Mouse (Mus musculus) heart, embryonic 16.5 days (tissue): ENCODE data around the gene Snrnp35. TPM values are rescaled to one million over a fixed set of nuclear protein-coding genes. Genes with fewer than 3 reads are reported as not detected.

Source experiments
- ATAC-seq: fragments of 200-750 bp; cut with Nextera tagmentation; replicated peaks from 2 replicates; pipeline ENCODE4 v1.8.0; 2017; ENCODE audit warnings: moderate number of reproducible peaks; ENCODE audit not compliant: insufficient read depth, low FRiP score; ENCODE audit errors: extremely low read depth
- H3K27ac ChIP-seq: fragments of 300-500 bp; sonication (generic); 2 replicates; pipeline ENCODE4 v1.5.1; 2014; ENCODE audit warnings: mild to moderate bottlenecking, low read length, control low read depth, moderate library complexity
- H3K27me3 ChIP-seq: fragments of 300-500 bp; sonication (generic); 2 replicates; pipeline ENCODE4 v1.6.1; 2014; ENCODE audit warnings: low read length, mixed read lengths; ENCODE audit not compliant: control insufficient read depth, insufficient read depth
- H3K36me3 ChIP-seq: fragments of 300-500 bp; sonication (generic); 2 replicates; pipeline ENCODE4 v1.6.1; 2014; ENCODE audit not compliant: control insufficient read depth, insufficient read depth
- H3K4me1 ChIP-seq: fragments of 300-500 bp; sonication (generic); 2 replicates; pipeline ENCODE4 v1.6.1; 2014; ENCODE audit warnings: low read length, mixed read lengths; ENCODE audit not compliant: control insufficient read depth, insufficient read depth
- H3K4me2 ChIP-seq: fragments of 300-500 bp; sonication (generic); 2 replicates; pipeline ENCODE4 v1.6.1; 2014; ENCODE audit warnings: low read depth, mild to moderate bottlenecking, control low read depth, low read length
- H3K4me3 ChIP-seq: fragments of 300-500 bp; sonication (generic); 2 replicates; pipeline ENCODE4 v1.5.1; 2014; ENCODE audit warnings: mild to moderate bottlenecking, control low read depth, low read length
- H3K9ac ChIP-seq: fragments of 300-500 bp; sonication (generic); 2 replicates; pipeline ENCODE4 v1.6.1; 2014; ENCODE audit warnings: low read length, control low read depth
- H3K9me3 ChIP-seq: fragments of 300-500 bp; sonication (generic); replicated peaks from 2 replicates; pipeline ENCODE4 v1.6.1; 2016; ENCODE audit warnings: low read length; ENCODE audit not compliant: control insufficient read depth
- WGBS: fragments of 180-500 bp; shearing (Covaris S2); extraction: QIAGEN DNeasy Blood & Tissue Kit; methylation state at CpG from one replicate; pipeline ENCODE4 v1.1.7; 2014; 5-methylcytosine and 5-hydroxymethylcytosine counted together
- polyA plus RNA-seq: library from polyadenylated mRNA; unstranded; fragments of >200 nt; fragmentation: Nextera tagmentation; extraction: Ambion mirVana; gene quantifications from 2 replicates; pipeline ENCODE4 v1.2.1, GENCODE M21; 2015

Snrnp35 gene
- polyA plus RNA-seq, 1 experiment from 2014 or later, result 24.1 TPM

- peak; percentile 38 for ATAC-seq
- 0% methylated on average over 55 of the region's 77 CpGs for WGBS
- Histone ChIP-seq H3K9ac (peak overlapping the region; percentile 94), H3K4me2 (peak overlapping the region; percentile 93), H3K36me3 (peaks cover 27% of the 10 kb centered on the region), H3K27ac (peak overlapping the region; percentile 91), H3K9me3 (0 out of 2 replicates have a peak, but pooled peaks cover 2% of the 10 kb centered on the region), H3K27me3 (no peaks in the 10 kb centered on the region), H3K4me3 (peak overlapping the region; percentile 92), H3K4me1 (peaks cover 26% of the 10 kb centered on the region)
Observed at GRCm38 (mm10) chr5:124445621-124446293, 37.2 kb upstream of the Snrnp35 start.

GRCm38 (mm10) chr5:124446301-124446881, 36.5 kb upstream of the Snrnp35 start:
- 0 out of 2 replicates have a peak, but pooled peaks cover 2% of the 10 kb centered on the region for H3K9me3 ChIP-seq
- 1% methylated on average over 15 of the region's 15 CpGs for WGBS
- H3K9ac ChIP-seq, result peak overlapping the region; percentile 94
- peak; percentile 52 for ATAC-seq
- H3K27me3 ChIP-seq, result no peaks in the 10 kb centered on the region
- peak overlapping the region; percentile 91 for H3K27ac ChIP-seq
- H3K4me1 ChIP-seq, result peaks cover 24% of the 10 kb centered on the region
- H3K4me2 ChIP-seq, result peak overlapping the region; percentile 93
- peak overlapping the region; percentile 92 for H3K4me3 ChIP-seq
- H3K36me3 ChIP-seq, result peaks cover 32% of the 10 kb centered on the region

- ATAC-seq, result no peak
- H3K36me3 ChIP-seq, result peaks cover 52% of the 10 kb centered on the region
- H3K4me3 ChIP-seq, result no peak overlapping the region
- H3K9ac ChIP-seq, result no peak overlapping the region
- 66% methylated on average over 6 of the region's 6 CpGs for WGBS
- peaks cover 28% of the 10 kb centered on the region for H3K4me1 ChIP-seq
- no peaks in the 10 kb centered on the region for H3K9me3 ChIP-seq
- no peak overlapping the region for H3K4me2 ChIP-seq
- no peaks in the 10 kb centered on the region for H3K27me3 ChIP-seq
- peak overlapping the region; percentile 10; the same call in 1 of the 2 replicates for H3K27ac ChIP-seq
Observed at GRCm38 (mm10) chr5:124449494-124449893, 33.4 kb upstream of the Snrnp35 start.

GRCm38 (mm10) chr5:124450051-124450450, 32.9 kb upstream of the Snrnp35 start:
- H3K4me3 ChIP-seq, result no peak overlapping the region
- H3K9ac ChIP-seq, result no peak overlapping the region
- no peaks in the 10 kb centered on the region for H3K9me3 ChIP-seq
- H3K36me3 ChIP-seq, result peaks cover 56% of the 10 kb centered on the region
- WGBS, result 61% methylated on average over 7 of the region's 7 CpGs
- ATAC-seq, result no peak
- H3K27ac ChIP-seq, result 0 out of 2 replicates have a peak overlapping the region, but pooled peaks have one; percentile 20
- H3K4me1 ChIP-seq, result peaks cover 24% of the 10 kb centered on the region
- H3K4me2 ChIP-seq, result no peak overlapping the region
- H3K27me3 ChIP-seq, result no peaks in the 10 kb centered on the region

- peaks cover 24% of the 10 kb centered on the region for H3K4me1 ChIP-seq
- H3K9ac ChIP-seq, result no peak overlapping the region
- 76% methylated on average over 16 of the region's 16 CpGs for WGBS
- H3K36me3 ChIP-seq, result peaks cover 57% of the 10 kb centered on the region
- no peaks in the 10 kb centered on the region for H3K27me3 ChIP-seq
- H3K27ac ChIP-seq, result 0 out of 2 replicates have a peak overlapping the region, but pooled peaks have one; percentile 18
- H3K4me3 ChIP-seq, result no peak overlapping the region
- no peak for ATAC-seq
- H3K9me3 ChIP-seq, result no peaks in the 10 kb centered on the region
- no peak overlapping the region for H3K4me2 ChIP-seq
Observed at GRCm38 (mm10) chr5:124450641-124451340, 32.1 kb upstream of the Snrnp35 start.

GRCm38 (mm10) chr5:124452494-124453228, 30.3 kb upstream of the Snrnp35 start:
- Histone ChIP-seq H3K27ac (no peak overlapping the region; the same call in 1 of the 2 replicates), H3K36me3 (peaks cover 68% of the 10 kb centered on the region)

GRCm38 (mm10) chr5:124453339-124454081, 29.4 kb upstream of the Snrnp35 start:
- Histone ChIP-seq H3K9me3 (no peaks in the 10 kb centered on the region), H3K9ac (no peak overlapping the region), H3K27me3 (no peaks in the 10 kb centered on the region), H3K36me3 (peaks cover 66% of the 10 kb centered on the region), H3K27ac (no peak overlapping the region; the same call in 1 of the 2 replicates), H3K4me1 (peaks cover 15% of the 10 kb centered on the region), H3K4me3 (no peak overlapping the region), H3K4me2 (no peak overlapping the region)
- WGBS, result 80% methylated on average over 13 of the region's 13 CpGs
- ATAC-seq, result no peak

More at GRCm38 (mm10) chr5:124452494-124453228, 30.3 kb upstream of the Snrnp35 start:
- Histone ChIP-seq H3K4me3 (no peak overlapping the region), H3K27me3 (no peaks in the 10 kb centered on the region), H3K9ac (no peak overlapping the region), H3K4me1 (peaks cover 15% of the 10 kb centered on the region), H3K9me3 (no peaks in the 10 kb centered on the region), H3K4me2 (no peak overlapping the region)
- no peak; the same call in 1 of the 2 replicates for ATAC-seq
- 65% methylated on average over 15 of the region's 15 CpGs for WGBS

- H3K27me3 ChIP-seq, result no peaks in the 10 kb centered on the region
- 75% methylated on average over 1 of the region's 1 CpGs for WGBS
- H3K4me1 ChIP-seq, result peaks cover 13% of the 10 kb centered on the region
- no peak overlapping the region for H3K27ac ChIP-seq
- no peak overlapping the region for H3K4me3 ChIP-seq
- H3K9me3 ChIP-seq, result no peaks in the 10 kb centered on the region
- no peak for ATAC-seq
- H3K4me2 ChIP-seq, result no peak overlapping the region
- H3K36me3 ChIP-seq, result peaks cover 64% of the 10 kb centered on the region
- H3K9ac ChIP-seq, result no peak overlapping the region
Observed at GRCm38 (mm10) chr5:124454082-124454419, 28.9 kb upstream of the Snrnp35 start.
